Mouse (Mus musculus): ENCODE data around the gene Slc27a2. TPM values are rescaled to one million over a fixed set of nuclear protein-coding genes. Genes with fewer than 3 reads are reported as not detected.
A peak's percentile ranks its signal among the peaks of the same experiment; 100 is the strongest.
"Not testable (repeated sequence)": the region's sequence is repeated elsewhere in the genome, so short reads cannot be mapped to it uniquely, and the experiment has no call there.

Gene Slc27a2
- total RNA-seq, 2 experiments from 2014 or later, result 10.2 to 40.8 TPM

- DNase-seq, result no peak
Measured at GRCm38 (mm10) chr2:126601918-126602600, 49.9 kb downstream of the Slc27a2 start.

GRCm38 (mm10) chr2:126606061-126606687 lies 54.0 kb downstream of the Slc27a2 start:
- DNase-seq, result no peak

- DNase-seq, result no peak
Measured at GRCm38 (mm10) chr2:126606688-126607062, 54.5 kb downstream of the Slc27a2 start.

GRCm38 (mm10) chr2:126607553-126608203 lies 55.5 kb downstream of the Slc27a2 start:
- no peak for DNase-seq

- DNase-seq, result not testable (repeated sequence)
Measured at GRCm38 (mm10) chr2:126609600-126609999, 57.4 kb downstream of the Slc27a2 start.

- no peak for DNase-seq
Measured at GRCm38 (mm10) chr2:126615355-126615754, 63.1 kb downstream of the Slc27a2 start.

- DNase-seq, result peak; percentile 24 to 32
Measured at GRCm38 (mm10) chr2:126618470-126619179, 66.4 kb downstream of the Slc27a2 start.

- peak in 1 of 2 experiments; percentile 15 for DNase-seq
Measured at GRCm38 (mm10) chr2:126619249-126619704, 67.1 kb downstream of the Slc27a2 start, which contains the start of gene Hdc. Gene Hdc (minus strand): TSS chr2:126619299.

- DNase-seq, result no peak
Measured at GRCm38 (mm10) chr2:126622455-126622854, 70.2 kb downstream of the Slc27a2 start.

- DNase-seq, result no peak
Measured at GRCm38 (mm10) chr2:126623138-126623537, 70.9 kb downstream of the Slc27a2 start.

GRCm38 (mm10) chr2:126628455-126628995 lies 76.3 kb downstream of the Slc27a2 start:
- no peak for DNase-seq

- DNase-seq, result no peak
Measured at GRCm38 (mm10) chr2:126633165-126633564, 81.0 kb downstream of the Slc27a2 start.

- DNase-seq, result peak; percentile 4 to 36
Measured at GRCm38 (mm10) chr2:126635939-126636823, 84.0 kb downstream of the Slc27a2 start.

Other genes with a start within 250 kb of the Slc27a2 start
- under 1 TPM; 0.53 to 0.79 TPM for gene Atp8b4, start 51.7 kb upstream of the Slc27a2 start, total RNA-seq (2021)
- gene Hdc, start 66.9 kb downstream of the Slc27a2 start, total RNA-seq (2021), result 10 to 100 TPM in 1 of 2 experiments, 1 to 10 TPM in 1; 2.6 to 25.9 TPM
- gene Gabpb1, start 123.9 kb downstream of the Slc27a2 start, total RNA-seq (2021), result 10 to 100 TPM; 15.3 to 19.5 TPM
- 10 to 100 TPM; 66.9 to 76.5 TPM for gene Usp8, start 154.9 kb downstream of the Slc27a2 start, total RNA-seq (2021)
- gene Usp50, start 231.1 kb downstream of the Slc27a2 start, total RNA-seq (2021), result not detected